Mouse (Mus musculus): ENCODE measurements at regions not wholly inside any gene's neighbourhood (a gene's known extent, or its start where the extent isn't known, plus 50 kb on each side); places are given as distances from the start of the nearest gene placed in this dataset.

DNA sequence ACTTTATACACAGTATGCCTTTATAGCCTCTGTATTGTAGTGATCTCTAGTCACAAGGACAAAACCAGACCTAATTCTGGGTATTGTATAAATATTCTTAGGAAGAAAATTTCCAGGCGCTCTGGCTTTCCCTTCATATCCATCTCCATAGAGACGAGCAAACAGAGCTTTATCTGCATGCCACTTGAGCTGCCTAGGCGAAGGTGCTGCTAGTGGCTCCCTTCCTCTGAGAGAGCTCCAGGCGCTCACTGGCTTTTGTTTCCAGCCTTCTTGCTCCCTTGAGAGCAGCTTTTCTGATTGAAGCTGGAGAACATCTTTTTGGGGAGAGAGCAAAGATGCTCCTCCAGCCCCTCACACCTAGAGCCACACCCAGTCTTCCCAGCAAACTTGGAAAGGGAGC is 114.0 kb upstream of the Rmdn2 start:
- no peak for DNase-seq (ENCODE audit: low read depth, low spot score)

DNA sequence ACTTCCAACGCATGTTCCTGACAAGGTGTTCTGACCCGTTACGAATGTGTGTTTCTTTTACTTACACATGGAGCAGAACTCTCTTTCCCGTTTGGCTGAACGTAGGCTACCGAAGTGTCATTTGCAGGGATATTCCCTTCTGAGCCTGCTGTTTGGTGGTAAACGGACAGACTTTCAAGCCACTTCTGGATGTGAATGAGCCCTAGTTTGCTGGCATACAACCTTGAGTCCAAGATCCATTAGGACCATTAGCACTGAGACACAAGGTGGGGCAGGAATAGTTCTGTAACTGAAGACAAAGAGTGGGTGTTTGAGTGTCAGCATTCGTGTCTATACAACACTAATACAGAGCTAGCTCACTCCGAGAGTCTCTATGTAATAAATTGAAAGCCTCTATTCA is 113.3 kb upstream of the Rmdn2 start:
- no peak for DNase-seq (ENCODE audit: low read depth, low spot score)

DNA sequence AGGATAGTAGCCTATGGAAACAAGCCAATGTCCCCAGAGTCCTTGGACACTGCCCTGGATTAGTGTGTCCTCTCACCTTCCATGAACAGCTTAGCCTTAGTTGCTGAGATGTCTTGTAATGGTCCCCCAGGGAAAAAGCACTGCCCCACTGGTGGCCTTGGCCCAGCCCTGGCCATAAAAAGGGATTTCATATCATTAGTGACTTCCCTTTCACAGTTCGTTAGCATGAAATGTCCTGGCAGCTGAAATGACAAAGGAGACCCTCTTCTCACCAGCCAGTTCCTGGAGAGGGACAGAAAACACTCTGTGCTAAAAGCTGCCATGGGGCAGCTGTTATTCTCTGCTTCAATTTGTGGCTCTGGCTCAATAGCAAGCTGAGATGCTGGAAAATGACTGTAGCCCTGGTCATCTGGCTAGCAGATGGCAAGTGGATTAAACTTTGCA is 110.6 kb upstream of the Rmdn2 start:
- DNase-seq (ENCODE audit: low read depth, low spot score), result no peak

DNA sequence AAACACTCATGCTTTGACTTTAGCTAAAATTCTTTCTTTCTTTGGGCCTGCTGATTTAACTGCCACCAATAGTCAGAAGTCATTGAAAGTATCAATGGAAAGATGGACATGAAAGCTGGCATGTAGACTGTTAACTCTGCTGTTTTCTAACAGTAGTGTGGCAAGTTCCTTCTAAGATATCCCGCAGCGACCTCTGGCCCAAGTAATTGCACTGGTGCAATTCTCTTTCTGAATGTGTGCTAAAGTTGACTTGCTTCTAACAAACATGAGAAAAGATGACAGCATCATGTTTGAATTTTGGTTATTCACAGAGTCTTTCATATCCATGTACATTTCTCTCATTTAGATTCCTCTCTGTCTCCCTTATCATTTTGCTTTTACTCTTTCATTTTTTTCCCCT is 109.7 kb upstream of the Rmdn2 start:
- no peak for DNase-seq (ENCODE audit: low read depth, low spot score)

DNA sequence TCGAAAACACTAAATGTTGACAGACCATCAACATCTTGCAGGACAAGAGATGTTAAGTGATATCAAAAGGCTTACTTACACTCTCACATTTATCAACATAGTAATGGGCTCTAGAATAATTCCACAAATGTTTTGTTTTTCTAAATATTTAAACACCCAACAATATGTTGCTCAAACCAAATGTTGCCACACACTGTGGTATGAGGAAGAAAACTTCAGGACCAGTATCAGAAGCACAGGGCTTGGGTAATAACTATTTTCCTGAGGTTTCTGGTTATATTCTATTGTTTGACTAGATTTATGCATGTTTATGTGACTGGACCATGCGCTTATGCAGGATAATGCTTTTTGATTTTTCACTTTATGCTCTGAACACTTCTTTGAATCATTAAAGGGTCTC is 108.6 kb upstream of the Rmdn2 start:
- DNase-seq (ENCODE audit: low read depth, low spot score), result no peak

DNA sequence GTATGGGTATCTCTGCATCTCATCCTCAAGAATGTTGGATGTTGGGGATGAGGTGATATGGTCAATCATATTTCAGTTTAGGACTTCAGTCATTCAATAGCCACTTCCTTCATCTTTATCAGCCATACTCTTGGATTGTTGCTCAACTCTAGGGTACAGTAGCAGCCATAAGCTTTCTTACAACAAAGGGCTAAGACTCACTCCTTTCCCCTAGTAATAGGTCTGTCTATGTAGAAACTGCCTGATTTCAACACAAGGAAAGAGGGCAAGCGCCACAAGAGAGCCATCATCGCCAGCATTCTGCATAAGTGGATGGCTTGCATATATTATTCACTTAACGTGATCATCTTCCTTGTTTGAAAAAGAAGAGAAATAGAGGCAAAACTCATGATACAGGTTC is 107.5 kb upstream of the Rmdn2 start:
- DNase-seq (ENCODE audit: low read depth, low spot score), result no peak

DNA sequence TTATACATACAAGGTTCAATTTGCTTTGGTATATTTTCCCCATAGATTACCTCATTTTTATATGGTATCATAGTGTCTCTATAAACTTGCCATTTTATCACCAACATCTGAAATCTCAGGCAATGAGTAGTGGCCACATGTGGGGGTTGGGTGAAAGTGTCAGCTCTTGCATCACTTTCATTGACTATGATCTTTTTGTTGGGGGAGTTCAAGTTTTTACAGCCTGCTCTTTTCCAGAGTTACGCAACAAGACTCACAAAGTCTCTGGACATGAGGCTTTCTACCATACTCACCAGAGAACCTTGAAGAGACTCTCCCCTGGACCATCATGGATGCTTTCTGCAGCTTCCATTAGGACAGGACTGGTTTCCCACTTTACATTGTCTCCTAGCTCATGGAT is 106.1 kb upstream of the Rmdn2 start:
- no peak for DNase-seq (ENCODE audit: low read depth, low spot score)

DNA sequence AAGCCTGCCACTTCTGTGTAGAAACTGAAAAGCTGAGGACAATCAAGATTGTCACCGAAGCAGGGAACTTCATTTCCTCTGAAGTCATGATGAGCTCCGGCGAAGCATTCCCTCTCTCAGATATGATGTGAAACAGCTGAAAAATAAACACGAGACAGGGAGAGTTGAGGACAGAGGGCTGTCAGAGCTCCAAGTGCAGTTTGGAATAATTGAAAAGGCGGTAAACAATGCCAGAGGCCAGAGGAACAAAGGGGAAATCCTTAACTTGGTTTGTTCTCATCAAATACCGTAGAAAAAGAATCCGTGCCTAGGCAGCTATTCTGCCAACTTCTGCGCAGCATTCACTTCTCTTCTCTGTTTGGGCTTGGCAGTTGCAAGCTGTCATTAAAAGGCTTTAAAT is 102.4 kb upstream of the Rmdn2 start:
- DNase-seq (ENCODE audit: low read depth, low spot score), result no peak

DNA sequence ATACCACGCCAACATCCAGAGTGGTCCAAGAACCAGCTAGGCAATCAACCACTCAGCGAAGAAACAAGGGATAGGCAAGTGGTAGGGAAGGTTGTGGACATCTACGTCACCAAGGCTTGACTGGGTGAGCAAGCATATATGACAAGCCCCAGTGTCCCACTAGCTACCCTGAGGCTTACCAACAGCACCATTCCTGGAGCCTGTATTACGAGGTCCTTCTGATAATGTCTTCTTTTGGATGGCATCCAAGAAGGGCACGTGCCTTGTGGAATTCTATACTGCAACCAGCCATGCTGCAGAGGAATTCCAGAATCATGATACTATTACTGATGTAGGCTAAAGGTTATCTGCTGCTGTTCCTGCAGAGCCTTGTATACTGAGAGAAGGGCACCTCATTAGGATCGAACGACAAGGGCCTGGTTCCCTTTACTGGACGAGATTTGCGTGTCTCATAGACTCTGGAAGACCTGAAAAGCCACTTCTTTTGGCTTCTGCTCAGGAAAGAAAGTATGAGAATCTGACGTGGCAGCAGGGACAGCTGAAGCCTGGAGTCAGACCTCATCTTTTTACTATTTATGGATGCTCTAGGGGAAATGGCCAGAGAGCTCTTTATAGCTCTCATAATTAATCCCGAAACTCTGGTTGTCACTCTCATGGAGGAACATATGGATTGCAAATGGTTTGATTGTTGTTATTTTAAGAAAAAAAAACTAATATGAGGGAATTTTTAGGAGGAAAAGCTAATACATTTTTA is 101.5 kb upstream of the Rmdn2 start:
- no peak for DNase-seq (ENCODE audit: low read depth, low spot score)

DNA sequence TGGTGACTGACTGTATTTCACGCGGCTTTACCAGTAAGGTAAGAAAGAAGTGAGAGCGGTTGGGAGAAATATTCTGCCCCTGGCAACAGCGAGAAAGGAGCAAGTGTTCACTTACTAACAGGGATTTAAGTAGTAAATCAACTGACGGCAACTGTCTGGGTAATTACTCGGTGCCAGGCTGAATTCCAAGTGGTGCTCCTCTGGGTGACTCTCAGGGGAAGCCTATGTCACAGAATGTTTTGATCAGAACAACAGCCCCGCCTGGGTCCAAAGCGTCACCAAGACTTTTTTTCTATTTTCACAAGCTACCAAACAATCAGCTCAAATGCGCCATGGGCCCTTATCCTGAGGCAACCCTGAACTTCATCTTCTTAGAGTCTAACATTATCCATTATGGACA is 100.4 kb upstream of the Rmdn2 start:
- no peak for DNase-seq (ENCODE audit: low read depth, low spot score)

DNA sequence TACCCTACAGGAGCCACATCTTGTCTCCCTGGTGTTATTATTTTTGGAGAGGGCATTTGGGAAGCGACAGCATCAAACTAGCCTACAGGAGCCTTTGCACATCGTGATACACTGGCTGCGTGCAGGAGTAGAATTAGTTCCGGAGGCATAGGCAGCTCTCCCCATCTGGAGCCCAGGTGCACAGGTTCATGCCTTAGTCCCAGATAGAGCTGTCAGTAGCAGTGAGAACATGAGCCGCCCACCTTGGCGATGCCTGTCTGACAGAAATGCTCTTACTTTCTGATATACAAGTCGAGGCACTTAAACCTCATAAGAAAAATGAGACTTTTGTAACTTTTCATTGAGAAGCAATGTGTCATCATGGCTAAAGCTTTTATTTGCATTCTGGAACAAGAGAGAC is 97.6 kb upstream of the Rmdn2 start:
- DNase-seq (ENCODE audit: low read depth, low spot score), result no peak

DNA sequence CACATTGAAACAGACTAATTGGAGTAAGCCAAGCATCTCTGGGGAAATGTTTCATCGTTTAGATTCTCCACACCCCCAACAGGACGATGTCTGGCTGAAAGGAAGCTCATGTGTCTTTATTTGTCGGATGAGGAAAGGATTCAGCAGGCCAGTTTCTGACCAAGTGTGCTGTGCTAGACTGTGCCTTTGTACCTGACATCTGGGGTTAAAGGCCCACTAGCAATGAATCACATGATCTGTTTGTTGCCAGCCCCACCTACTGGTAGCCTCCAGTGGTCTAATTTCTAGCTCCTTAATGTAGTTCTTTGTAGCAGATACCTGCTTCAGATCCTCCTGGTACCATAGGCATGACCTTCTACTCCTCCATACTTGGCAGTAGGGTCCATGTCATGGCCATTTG is 93.5 kb upstream of the Rmdn2 start:
- DNase-seq (ENCODE audit: low read depth, low spot score), result peak; percentile 38

DNA sequence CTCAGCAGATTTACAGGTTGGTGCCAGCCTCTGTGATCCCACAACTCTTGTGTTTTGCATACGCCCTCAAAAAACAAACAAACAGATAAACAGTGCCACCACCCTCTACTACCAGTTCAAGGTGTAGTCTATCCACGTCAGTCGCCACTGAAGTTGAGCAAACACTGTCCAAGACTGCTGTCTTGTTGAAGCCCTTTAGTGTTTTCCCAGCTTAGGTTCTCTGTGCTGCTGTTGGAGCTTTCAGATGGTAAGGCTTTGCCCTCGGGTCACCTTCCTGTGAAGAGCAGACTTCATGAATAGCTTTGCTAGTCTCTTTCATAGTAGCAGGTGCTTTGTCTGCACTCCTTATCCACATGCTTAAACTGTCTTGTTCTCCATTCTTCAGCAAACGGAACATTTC is 93.0 kb upstream of the Rmdn2 start:
- DNase-seq (ENCODE audit: low read depth, low spot score), result no peak

DNA sequence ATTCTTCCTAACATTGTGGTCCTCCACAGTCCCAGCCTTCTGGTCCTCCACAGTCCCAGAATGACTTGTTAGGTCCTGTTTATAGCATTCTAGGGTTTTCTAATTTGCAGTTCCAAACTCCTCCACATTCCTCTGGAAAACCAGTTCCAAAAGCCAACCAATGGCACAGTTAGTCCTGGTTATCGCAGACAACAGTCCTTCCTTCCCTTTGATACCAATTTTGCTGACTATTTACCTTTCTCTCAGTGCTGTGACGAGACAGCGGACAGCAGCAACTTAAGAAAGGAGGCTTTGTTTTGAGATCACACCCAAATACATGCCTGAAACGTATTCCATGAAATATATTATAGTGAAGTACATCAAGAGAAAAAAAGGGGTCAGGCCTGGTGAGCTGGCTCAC is 92.3 kb upstream of the Rmdn2 start:
- no peak for DNase-seq (ENCODE audit: low read depth, low spot score)

DNA sequence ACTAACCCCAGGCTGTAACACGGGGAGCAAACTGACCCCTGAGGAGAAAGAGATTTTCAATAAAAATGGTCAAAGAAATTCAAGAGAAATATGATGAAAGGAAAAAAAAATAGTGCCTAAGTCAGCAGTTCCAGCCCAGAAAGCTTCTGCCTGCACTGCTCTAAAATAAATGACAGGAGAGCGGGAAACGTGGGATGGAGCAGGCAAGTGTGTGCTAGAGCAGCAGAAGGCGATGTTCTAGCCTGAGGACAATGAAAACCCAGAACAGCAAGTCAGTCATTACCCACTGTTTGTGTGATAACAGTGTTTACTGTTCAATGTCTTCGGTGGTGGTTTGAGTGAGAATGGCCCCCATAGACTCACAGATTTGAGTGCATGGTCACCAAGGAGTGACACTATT is 91.4 kb upstream of the Rmdn2 start:
- no peak for DNase-seq (ENCODE audit: low read depth, low spot score)

DNA sequence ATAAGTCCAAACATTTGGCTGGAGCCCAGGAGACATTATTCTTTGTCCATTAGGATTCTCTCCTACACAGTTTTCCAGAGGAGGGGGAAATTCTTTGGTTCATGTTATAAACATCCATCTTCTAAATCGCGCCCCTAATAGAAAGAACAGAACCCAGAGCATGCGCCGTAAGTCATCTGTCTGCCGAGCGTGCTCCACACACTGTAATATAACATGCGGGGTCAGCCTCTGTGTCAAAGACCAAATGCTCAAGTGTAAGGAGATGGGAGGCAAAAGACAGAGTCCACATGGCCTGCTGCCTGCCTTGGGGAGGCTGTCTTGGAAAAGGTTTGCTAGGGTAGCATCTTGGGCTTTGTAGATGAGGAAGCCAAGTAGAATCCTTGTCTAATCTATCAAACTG is 90.0 kb upstream of the Rmdn2 start:
- DNase-seq (ENCODE audit: low read depth, low spot score), result no peak

DNA sequence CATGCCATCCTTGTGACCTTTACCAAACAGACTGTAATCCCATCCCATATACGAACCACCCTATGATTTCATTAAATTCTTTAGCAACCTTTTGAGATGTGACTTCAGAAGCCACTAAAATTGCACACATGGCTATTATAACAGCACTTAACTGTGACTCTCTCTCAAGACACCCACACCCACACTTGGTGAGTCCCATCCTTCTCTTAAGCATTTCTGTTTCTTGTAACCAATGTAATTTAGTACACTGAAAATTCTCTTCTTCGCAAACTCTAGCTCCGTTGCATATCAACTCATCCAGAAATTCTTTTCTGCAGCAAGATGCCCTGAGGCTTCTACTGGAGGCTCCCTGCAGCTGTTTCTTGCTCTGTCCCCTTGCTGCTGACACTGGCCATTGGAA is 88.4 kb upstream of the Rmdn2 start:
- no peak for DNase-seq (ENCODE audit: low read depth, low spot score)

DNA sequence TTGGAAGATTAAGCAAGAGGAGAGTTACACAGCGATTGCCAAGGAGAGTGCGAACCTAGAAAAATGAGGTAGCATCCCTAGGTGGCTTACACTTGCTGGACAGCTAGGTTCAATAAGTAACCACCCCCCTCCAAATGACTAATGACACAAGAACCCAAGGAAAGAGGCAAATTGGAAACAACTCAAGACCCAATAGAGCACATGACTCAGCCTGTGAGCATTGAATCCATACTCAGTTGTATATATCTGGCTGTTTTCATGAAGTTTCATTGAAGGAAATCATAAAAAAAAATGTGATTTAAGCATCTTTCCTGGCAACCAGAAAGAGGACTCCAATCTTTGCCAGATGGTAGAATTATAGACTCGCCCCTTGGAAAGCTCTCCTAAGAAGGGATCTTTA is 84.3 kb upstream of the Rmdn2 start:
- no peak for DNase-seq (ENCODE audit: low read depth, low spot score)

DNA sequence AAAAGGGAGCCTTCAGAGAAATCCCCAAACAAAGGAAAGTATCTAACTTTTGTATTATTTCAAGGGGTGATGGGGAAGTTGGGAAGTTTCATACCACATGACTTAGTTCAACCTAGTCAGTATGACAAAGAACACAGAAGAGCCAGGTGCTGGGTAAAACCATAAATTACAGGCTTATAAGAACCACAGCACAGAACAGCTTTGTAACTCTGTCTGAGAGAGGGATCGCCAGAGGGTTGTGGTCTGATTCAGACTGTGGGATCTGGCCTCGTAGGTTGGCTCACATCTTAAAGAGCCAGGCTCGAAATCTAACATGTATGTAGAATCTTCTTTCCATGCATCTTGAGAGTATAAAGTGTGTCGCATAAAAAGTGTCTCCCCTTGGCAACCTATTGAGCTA is 75.1 kb upstream of the Rmdn2 start:
- no peak for DNase-seq (ENCODE audit: low read depth, low spot score)

DNA sequence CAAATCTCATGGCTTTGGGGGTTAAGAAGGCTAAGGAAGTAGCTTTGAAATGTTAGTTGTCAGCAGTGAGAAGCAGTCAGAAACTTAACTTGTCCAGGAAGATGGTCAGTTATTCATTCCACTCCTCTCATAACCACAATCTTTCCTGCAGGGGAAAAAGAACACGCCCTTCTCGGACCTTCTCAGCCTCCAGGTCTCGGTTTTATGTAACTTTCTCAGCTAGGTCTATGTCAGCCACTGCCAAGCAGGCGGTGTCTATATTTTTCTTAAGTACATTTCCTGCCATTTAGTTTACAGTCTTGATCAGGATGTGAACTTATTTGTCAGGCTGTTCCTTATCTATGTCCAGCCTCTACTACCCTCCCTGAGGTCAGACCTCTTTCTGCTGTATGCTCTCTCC is 72.9 kb upstream of the Rmdn2 start:
- DNase-seq (ENCODE audit: low read depth, low spot score), result no peak

DNA sequence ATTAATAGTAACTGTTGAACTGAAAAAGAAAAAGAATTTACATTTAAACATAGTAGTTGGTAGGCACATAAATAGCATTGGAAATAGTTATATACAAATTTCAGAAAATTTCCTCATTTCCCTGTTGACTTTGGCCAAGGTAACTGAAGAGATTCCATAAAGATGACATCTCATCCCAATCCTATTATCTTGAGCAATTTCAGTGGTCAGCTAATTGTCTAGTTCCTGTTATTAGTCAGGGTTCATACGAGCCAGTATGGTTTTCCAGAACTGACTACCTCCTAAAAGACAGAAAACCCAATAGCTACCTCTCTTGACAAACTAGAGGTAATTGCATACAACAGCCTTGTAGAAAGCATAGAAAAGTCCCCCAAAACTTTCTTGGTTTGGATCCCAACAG is 71.6 kb upstream of the Rmdn2 start:
- no peak for DNase-seq (ENCODE audit: low read depth, low spot score)

DNA sequence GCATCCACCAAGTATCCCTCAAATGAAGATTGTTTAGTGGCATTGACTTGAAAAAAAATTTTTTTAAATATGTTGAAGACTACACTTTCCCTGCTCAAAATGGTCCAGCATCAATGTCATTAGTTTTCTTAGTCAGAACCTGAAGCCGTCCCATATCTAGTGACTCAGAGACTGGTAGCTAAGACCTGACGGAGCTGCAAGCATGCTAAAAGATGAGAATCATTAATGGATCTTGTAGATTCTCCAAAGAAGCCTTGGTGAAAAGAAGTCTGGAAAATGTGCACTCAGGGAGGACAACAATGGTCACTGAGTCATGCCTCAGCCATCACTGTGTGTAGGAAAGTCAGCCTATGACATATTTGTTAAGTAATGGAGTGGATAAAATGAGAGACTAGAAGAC is 71.2 kb upstream of the Rmdn2 start:
- DNase-seq (ENCODE audit: low read depth, low spot score), result no peak

DNA sequence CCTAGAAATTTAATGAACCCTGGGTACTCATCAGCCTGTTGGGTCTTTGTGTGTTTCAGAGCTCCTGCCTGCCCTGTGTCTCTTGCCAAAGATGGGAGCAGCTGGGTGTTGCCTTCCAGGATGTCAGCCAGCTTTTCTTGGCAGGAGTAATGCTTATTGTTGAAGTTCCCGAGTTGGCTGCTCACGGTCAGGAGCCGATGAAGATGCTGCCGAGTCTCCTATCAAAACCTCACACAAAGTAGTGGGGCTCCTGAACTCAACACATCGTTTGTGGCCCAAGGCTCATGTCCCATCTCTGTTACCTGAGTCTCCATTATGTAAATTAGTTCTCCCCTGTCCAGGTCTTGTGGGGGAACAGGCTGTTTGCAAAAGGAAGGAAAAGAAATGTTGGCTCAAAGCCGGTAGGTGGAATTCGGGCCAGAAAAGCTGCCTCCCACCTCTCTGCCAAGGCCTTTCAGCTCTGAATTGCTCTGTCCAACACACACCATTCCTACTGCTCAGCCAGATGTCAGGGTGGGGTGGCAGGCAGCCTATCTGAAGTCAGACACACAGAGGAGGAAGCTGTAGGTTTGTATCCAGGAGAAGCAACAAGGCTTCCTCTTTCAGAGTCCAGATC is 67.6 kb upstream of the Rmdn2 start:
- no peak for DNase-seq (ENCODE audit: low read depth, low spot score)

DNA sequence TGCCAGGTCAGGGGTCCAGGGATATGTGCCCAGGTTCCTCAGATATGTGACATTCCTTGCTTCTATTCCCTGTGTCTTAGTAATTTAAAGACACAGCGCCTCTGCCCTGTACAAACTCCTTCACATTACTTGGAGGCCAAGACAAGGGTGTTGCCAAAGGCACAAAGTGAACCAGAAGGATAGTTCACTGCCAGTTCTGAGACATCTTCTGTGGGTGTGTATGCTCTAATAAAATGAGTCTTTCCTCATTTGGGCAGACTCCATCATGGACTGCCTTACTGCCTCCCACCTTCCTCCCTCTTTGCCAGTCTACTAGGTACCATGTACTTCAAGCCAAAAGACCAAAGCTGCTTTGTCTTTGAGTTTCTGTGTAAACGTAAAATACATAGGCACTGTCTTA is 65.8 kb upstream of the Rmdn2 start:
- no peak for DNase-seq (ENCODE audit: low read depth, low spot score)

Measured in ZHBTc4 (cell line).